Comparison of ENCODE assay signal across 20 mouse cellular contexts in genomic region chr12:113313319-113313718, GRCm38 (mm10).
A peak's percentile ranks its signal among the peaks of the same experiment; 100 is the strongest.
DNase-seq lines count a peak whose midpoint lies in the region; ATAC-seq and TF ChIP-seq lines count a peak whose summit lies in the region.
"Had no signal": no experiment of that assay in that cellular context is flagged by ENCODE, and none has a peak within 500 bp of the region (broad histone marks: within the 10 kb centered on the region; RNA-seq: fewer than 3 reads in every experiment).

No protein-coding gene starts in this region.

- no peak overlapping the region for H3K4me3 ChIP-seq in kidney, embryonic 16.5 days (ENCODE audit: low read length)
- no peak overlapping the region for H3K4me3 ChIP-seq in kidney, adult 2 months (ENCODE audit: insufficient read depth, low read depth, low read length)
- H3K4me3 ChIP-seq in kidney, embryonic 14.5 days (ENCODE audit: low read length) = no peak overlapping the region
- H3K4me3 ChIP-seq in embryonic facial prominence, embryonic 11.5 days (ENCODE audit: low read depth, low read length) = no peak overlapping the region
- H3K4me3 ChIP-seq: embryonic facial prominence, embryonic 12.5 days; forebrain, embryonic 12.5 days; heart, embryonic 13.5 days; hindbrain, embryonic 15.5 days had no signal

- H3K9me3 ChIP-seq in kidney, embryonic 16.5 days (ENCODE audit: low read length) = no peaks in the 10 kb centered on the region
- H3K9me3 ChIP-seq in kidney, embryonic 14.5 days (ENCODE audit: control insufficient read depth, low read length) = no peaks in the 10 kb centered on the region
- H3K9me3 ChIP-seq in embryonic facial prominence, embryonic 11.5 days (replicated peaks; ENCODE audit: control insufficient read depth, low read length) = no peaks in the 10 kb centered on the region
- H3K9me3 ChIP-seq: embryonic facial prominence, embryonic 12.5 days; forebrain, embryonic 12.5 days; heart, embryonic 13.5 days; hindbrain, embryonic 15.5 days had no signal

- TF ChIP-seq CTCF in kidney, adult 2 months (conservative IDR thresholded peaks at IDR 0.05; ENCODE audit: insufficient read depth, insufficient read length, low read depth, low read length) = no peak

- H3K27ac ChIP-seq in kidney, embryonic 16.5 days (ENCODE audit: low read length) = no peak overlapping the region
- H3K27ac ChIP-seq in kidney, adult 2 months (ENCODE audit: insufficient read depth, low read depth, low read length) = no peak overlapping the region
- H3K27ac ChIP-seq in kidney, embryonic 14.5 days (ENCODE audit: low read depth, low read length) = no peak overlapping the region
- no peak overlapping the region for H3K27ac ChIP-seq in embryonic facial prominence, embryonic 11.5 days (replicated peaks; ENCODE audit: low read depth, low read length)
- H3K27ac ChIP-seq: embryonic facial prominence, embryonic 12.5 days; forebrain, embryonic 12.5 days; heart, embryonic 13.5 days; hindbrain, embryonic 15.5 days had no signal

- no peak for DNase-seq in kidney, adult 2 months
- peak; percentile 20 to 32 for DNase-seq in kidney, postnatal 4 days
- peak; percentile 16 for DNase-seq in Muller cell, postnatal 12 days (ENCODE audit: inconsistent ontology term)
- peak; percentile 1 for DNase-seq in embryonic facial prominence, embryonic 11.5 days (ENCODE audit: low spot score)
- no peak for DNase-seq in spleen, adult 18-20 months
- DNase-seq in adrenal gland, adult 8-10 months = no peak
- DNase-seq: adrenal gland, postnatal 14 days; cerebellum, adult 11-12 months; cerebellum, adult 9-10 months; cerebellum, postnatal 25 days; gastrocnemius, postnatal 14 days; heart, postnatal 36 days had no signal

- no peaks in the 10 kb centered on the region for H3K27me3 ChIP-seq in kidney, embryonic 16.5 days (ENCODE audit: insufficient read depth, low read length)
- H3K27me3 ChIP-seq in kidney, adult 2 months (replicated peaks; ENCODE audit: control insufficient read depth, insufficient read depth, low read length) = no peaks in the 10 kb centered on the region
- H3K27me3 ChIP-seq in kidney, embryonic 14.5 days (ENCODE audit: control insufficient read depth, insufficient read depth, low read length) = no peaks in the 10 kb centered on the region
- H3K27me3 ChIP-seq in embryonic facial prominence, embryonic 11.5 days (ENCODE audit: control insufficient read depth, insufficient read depth, low read length) = no peaks in the 10 kb centered on the region
- H3K27me3 ChIP-seq: CH12.LX; embryonic facial prominence, embryonic 12.5 days; forebrain, embryonic 12.5 days; heart, embryonic 13.5 days; hindbrain, embryonic 15.5 days had no signal

- H3K4me1 ChIP-seq in kidney, embryonic 16.5 days (ENCODE audit: insufficient read depth, low read length) = no peaks in the 10 kb centered on the region
- H3K4me1 ChIP-seq in kidney, adult 2 months (ENCODE audit: control insufficient read depth, insufficient read depth, low read length) = no peaks in the 10 kb centered on the region
- no peaks in the 10 kb centered on the region for H3K4me1 ChIP-seq in kidney, embryonic 14.5 days (ENCODE audit: control insufficient read depth, insufficient read depth, low read length)
- no peaks in the 10 kb centered on the region for H3K4me1 ChIP-seq in embryonic facial prominence, embryonic 11.5 days (ENCODE audit: control insufficient read depth, insufficient read depth, low read length)
- H3K4me1 ChIP-seq: embryonic facial prominence, embryonic 12.5 days; forebrain, embryonic 12.5 days; heart, embryonic 13.5 days; hindbrain, embryonic 15.5 days had no signal

- 48% methylated on average over 3 of the region's 3 CpGs for WGBS in kidney, embryonic 16.5 days
- 38% methylated on average over 3 of the region's 3 CpGs for WGBS in kidney, adult 2 months
- WGBS in kidney, embryonic 14.5 days = 49% methylated on average over 3 of the region's 3 CpGs
- WGBS in embryonic facial prominence, embryonic 11.5 days = 43% methylated on average over 3 of the region's 3 CpGs

- H3K9ac ChIP-seq in kidney, embryonic 16.5 days (replicated peaks; ENCODE audit: low read length) = no peak overlapping the region
- no peak overlapping the region for H3K9ac ChIP-seq in kidney, embryonic 14.5 days (ENCODE audit: low read depth, low read length)
- H3K9ac ChIP-seq in embryonic facial prominence, embryonic 11.5 days (replicated peaks; ENCODE audit: low read length) = no peak overlapping the region
- H3K9ac ChIP-seq: embryonic facial prominence, embryonic 12.5 days; forebrain, embryonic 12.5 days; heart, embryonic 13.5 days; hindbrain, embryonic 15.5 days had no signal

- ATAC-seq in kidney, embryonic 16.5 days (ENCODE audit: low FRiP score, low TSS enrichment) = 0 out of 2 replicates have a peak, but pooled peaks have one; percentile 19
- ATAC-seq in kidney, embryonic 14.5 days (ENCODE audit: low FRiP score, low TSS enrichment) = no peak
- ATAC-seq in embryonic facial prominence, embryonic 11.5 days (replicated peaks; ENCODE audit: insufficient number of reproducible peaks, low FRiP score, low TSS enrichment, low read depth) = no peak
- ATAC-seq: forebrain, embryonic 16.5 days had no signal

- H3K4me2 ChIP-seq in kidney, embryonic 16.5 days (replicated peaks; ENCODE audit: low read depth, low read length) = no peak overlapping the region
- no peak overlapping the region for H3K4me2 ChIP-seq in kidney, embryonic 14.5 days (replicated peaks; ENCODE audit: low read depth, low read length)
- H3K4me2 ChIP-seq in embryonic facial prominence, embryonic 11.5 days (ENCODE audit: low read depth, low read length) = no peak overlapping the region
- H3K4me2 ChIP-seq: embryonic facial prominence, embryonic 12.5 days; forebrain, embryonic 12.5 days; heart, embryonic 13.5 days; hindbrain, embryonic 15.5 days had no signal

- no peaks in the 10 kb centered on the region for H3K36me3 ChIP-seq in kidney, embryonic 16.5 days (ENCODE audit: insufficient read depth, low read length)
- no peaks in the 10 kb centered on the region for H3K36me3 ChIP-seq in kidney, adult 2 months (ENCODE audit: control insufficient read depth, insufficient read depth, low read length)
- H3K36me3 ChIP-seq in kidney, embryonic 14.5 days (ENCODE audit: control insufficient read depth, insufficient read depth, low read length) = no peaks in the 10 kb centered on the region
- no peaks in the 10 kb centered on the region for H3K36me3 ChIP-seq in embryonic facial prominence, embryonic 11.5 days (replicated peaks; ENCODE audit: control insufficient read depth, insufficient read depth, low read depth, low read length)
- H3K36me3 ChIP-seq: embryonic facial prominence, embryonic 12.5 days; forebrain, embryonic 12.5 days; heart, embryonic 13.5 days; hindbrain, embryonic 15.5 days had no signal

- no peak for TF ChIP-seq POLR2A in kidney, adult 2 months (IDR thresholded peaks at IDR 0.05; ENCODE audit: low read depth, low read length)

Comparison
In these comparisons a context has a peak if more than half of its experiments do, and no peak if none do; other contexts are left out.
1. DNase-seq: peak in kidney, postnatal 4 days (2 of 2), Muller cell, postnatal 12 days (single experiment) and embryonic facial prominence, embryonic 11.5 days (single experiment); none in kidney, adult 2 months (single experiment), spleen, adult 18-20 months (0 of 2) and adrenal gland, adult 8-10 months (single experiment).